Mouse (Mus musculus): ENCODE measurements around the gene Col20a1. TPM values are rescaled to one million over a fixed set of nuclear protein-coding genes. Genes with fewer than 3 reads are reported as not detected.
A peak's percentile ranks its signal among the peaks of the same experiment; 100 is the strongest.

The Col20a1 gene
- 0.12 and 0.35 TPM in 2 replicates for polyA plus RNA-seq (2015; fragmentation: Nextera tagmentation; extraction: Ambion mirVana)

DNA sequence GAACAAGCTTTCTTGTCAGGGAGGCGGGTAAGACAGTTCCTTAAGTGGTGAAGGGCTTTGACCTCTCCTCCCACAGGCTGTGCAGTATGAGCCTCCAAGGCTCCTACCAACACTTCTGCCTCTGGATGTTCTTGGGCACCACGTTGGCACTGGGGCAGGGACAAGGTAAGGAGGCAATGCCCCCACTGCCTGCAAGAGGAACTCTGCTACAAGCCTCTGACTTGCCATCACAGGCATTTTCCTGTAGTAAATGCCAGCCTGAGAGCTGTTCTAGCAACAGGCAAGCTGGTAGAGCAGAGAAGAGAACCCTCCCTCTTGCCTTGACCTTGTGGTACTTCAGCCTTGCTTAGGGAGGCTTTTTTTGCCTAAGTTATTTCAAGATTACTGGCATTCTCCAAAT lies at the start of gene Col20a1:
Gene Col20a1 (plus strand): TSS at position 87 of the 400 bp plus-strand sequence.
- Histone ChIP-seq H3K4me1 (replicated peaks) (peaks cover 19% of the 10 kb centered on the region), H3K4me2 (replicated peaks) (no peak within 1 kb of the TSS), H3K27me3 (no peaks in the 10 kb centered on the region), H3K9me3 (no peaks in the 10 kb centered on the region), H3K36me3 (peaks cover 31% of the 10 kb centered on the region), H3K4me3 (replicated peaks) (no peak within 1 kb of the TSS), H3K9ac (replicated peaks) (no peak within 1 kb of the TSS), H3K27ac (no peak within 1 kb of the TSS)
- WGBS: 62% methylated on average over 2 of the region's 2 CpGs
- no peak for ATAC-seq

DNA sequence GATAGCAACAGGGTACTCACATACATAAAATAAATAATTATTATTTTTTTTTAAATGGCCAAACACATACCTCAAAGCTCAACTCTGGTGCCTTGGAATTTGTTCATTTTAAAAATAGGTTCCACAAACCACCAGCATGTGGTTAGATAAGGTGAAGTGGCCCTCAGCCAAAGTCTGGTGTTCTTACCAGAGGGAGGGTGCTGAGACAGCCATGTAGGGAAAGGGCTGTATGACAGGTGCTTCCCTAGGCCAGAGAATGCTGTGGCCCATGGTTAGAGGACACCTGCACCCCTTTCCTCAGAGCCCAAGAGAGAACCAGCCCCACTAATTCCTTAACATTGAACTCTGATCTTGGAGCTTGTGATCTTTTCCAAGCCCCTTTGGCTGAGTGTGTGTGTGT lies 46.1 kb upstream of the Col20a1 start:
- H3K36me3 ChIP-seq: peaks cover 48% of the 10 kb centered on the region
- no peaks in the 10 kb centered on the region for H3K9me3 ChIP-seq
- H3K4me1 ChIP-seq (replicated peaks): no peaks in the 10 kb centered on the region
- no peak overlapping the region for H3K4me3 ChIP-seq (replicated peaks)
- H3K4me2 ChIP-seq (replicated peaks): no peak overlapping the region
- no peak overlapping the region for H3K9ac ChIP-seq (replicated peaks)
- no peaks in the 10 kb centered on the region for H3K27me3 ChIP-seq
- no peak overlapping the region for H3K27ac ChIP-seq
- no peak for ATAC-seq

DNA sequence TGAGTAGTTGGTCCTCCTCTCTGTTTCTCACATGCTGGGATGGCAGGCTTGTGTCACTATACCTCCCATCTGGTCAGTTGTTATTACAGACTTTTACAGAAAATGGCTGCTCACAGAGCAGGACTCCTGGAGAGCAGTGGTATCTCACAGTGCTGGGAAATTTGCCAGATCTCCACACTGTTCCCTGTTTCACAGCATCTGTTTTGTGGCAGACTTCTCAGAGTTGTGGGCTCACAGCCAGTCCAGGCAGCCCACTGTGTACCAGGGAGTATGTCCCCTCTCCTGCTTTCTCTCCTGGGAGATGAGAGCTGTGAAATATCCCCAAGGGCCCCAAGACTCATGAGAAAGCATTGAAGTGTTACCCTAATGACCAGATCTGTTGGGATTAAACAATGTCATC lies 44.5 kb upstream of the Col20a1 start:
- no peak overlapping the region for H3K4me3 ChIP-seq (replicated peaks)
- H3K9ac ChIP-seq (replicated peaks): no peak overlapping the region
- no peak overlapping the region for H3K4me2 ChIP-seq (replicated peaks)
- H3K36me3 ChIP-seq: peaks cover 36% of the 10 kb centered on the region
- no peak overlapping the region for H3K27ac ChIP-seq
- ATAC-seq: no peak
- H3K9me3 ChIP-seq: no peaks in the 10 kb centered on the region
- no peaks in the 10 kb centered on the region for H3K4me1 ChIP-seq (replicated peaks)
- H3K27me3 ChIP-seq: no peaks in the 10 kb centered on the region

DNA sequence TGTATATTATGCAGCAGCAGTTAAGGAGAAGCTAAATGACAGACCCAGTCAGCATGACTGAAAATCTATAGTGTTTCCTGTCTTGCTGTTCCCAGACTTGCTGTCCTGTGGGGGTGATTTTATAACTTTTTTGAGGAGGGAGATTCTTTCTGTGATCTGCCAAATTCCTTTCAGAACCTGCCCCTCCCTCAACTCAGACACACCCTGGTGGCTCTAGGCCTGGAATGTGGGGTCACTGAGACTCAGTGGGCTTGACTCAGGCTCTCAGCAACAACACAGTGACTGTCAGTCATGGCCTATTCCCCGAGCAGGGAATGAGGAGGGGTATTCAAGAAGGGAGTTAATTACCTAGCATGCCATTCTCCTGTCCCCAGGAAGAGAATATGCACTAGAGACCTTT lies 36.4 kb upstream of the Col20a1 start:
- Histone ChIP-seq H3K4me3 (replicated peaks) (no peak overlapping the region), H3K27ac (no peak overlapping the region), H3K36me3 (no peaks in the 10 kb centered on the region; the same call in none of the 2 replicates), H3K4me2 (replicated peaks) (no peak overlapping the region), H3K9me3 (no peaks in the 10 kb centered on the region), H3K9ac (replicated peaks) (no peak overlapping the region), H3K27me3 (no peaks in the 10 kb centered on the region), H3K4me1 (replicated peaks) (peaks cover 51% of the 10 kb centered on the region)
- no peak for ATAC-seq
- WGBS: 36% methylated on average over 1 of the region's 1 CpGs

DNA sequence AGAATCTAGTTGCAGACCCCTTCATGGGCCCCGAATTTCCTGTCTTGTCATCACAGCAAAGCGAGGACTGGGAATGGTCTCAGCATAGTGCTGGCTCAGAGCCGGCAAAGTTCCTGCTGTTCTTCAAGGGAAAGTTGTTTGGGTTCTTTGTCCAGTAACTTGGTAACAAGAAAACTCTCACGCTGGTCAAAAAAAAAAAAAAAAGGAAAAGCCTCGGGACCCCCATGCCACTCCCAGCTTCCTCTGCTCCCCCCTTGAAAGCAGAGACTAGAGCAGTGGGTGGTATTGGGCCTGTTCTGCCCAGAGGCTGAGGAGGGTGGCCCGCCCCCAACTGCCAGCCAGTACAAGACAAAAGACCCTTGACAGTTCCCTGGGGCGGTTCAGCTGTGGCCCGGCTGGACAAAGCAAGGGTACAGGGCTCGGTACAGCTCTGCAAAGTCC lies 33.6 kb upstream of the Col20a1 start:
- Histone ChIP-seq H3K4me1 (replicated peaks) (peaks cover 57% of the 10 kb centered on the region), H3K36me3 (no peaks in the 10 kb centered on the region; the same call in 1 of the 2 replicates), H3K9ac (replicated peaks) (peak overlapping the region; percentile 84), H3K4me2 (replicated peaks) (peak overlapping the region; percentile 70), H3K27ac (peak overlapping the region; percentile 97), H3K4me3 (replicated peaks) (peak overlapping the region; percentile 70), H3K27me3 (no peaks in the 10 kb centered on the region), H3K9me3 (no peaks in the 10 kb centered on the region)
- 3% methylated on average over 9 of the region's 9 CpGs for WGBS
- peak; percentile 40; the same call in 1 of the 2 replicates for ATAC-seq

DNA sequence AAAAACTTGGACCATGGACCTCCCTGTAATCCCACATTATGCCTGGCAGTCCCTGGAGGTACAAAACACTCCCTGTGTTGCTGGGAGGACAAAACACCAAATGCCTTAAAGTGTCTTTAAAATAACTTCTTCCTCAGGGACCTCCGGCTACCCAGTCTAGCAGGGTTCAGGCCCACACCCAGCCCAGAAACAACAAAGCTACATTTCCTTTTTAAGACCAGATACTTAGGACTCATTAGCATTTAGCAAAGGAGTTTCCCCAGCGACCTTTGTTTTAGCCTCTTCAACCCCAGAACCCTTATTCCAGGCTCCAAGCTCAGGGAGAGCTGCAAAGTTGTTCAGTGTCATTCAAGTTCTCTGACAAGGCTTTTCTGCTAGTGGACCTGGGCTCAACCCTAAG lies 32.7 kb upstream of the Col20a1 start:
- 4% methylated on average over 2 of the region's 2 CpGs for WGBS
- H3K36me3 ChIP-seq: no peaks in the 10 kb centered on the region
- peak overlapping the region; percentile 70 for H3K4me3 ChIP-seq (replicated peaks)
- ATAC-seq: no peak
- H3K9ac ChIP-seq (replicated peaks): peak overlapping the region; percentile 84
- H3K4me2 ChIP-seq (replicated peaks): peak overlapping the region; percentile 70
- H3K27ac ChIP-seq: peak overlapping the region; percentile 97
- no peaks in the 10 kb centered on the region for H3K9me3 ChIP-seq
- H3K27me3 ChIP-seq: no peaks in the 10 kb centered on the region
- peaks cover 57% of the 10 kb centered on the region for H3K4me1 ChIP-seq (replicated peaks)

DNA sequence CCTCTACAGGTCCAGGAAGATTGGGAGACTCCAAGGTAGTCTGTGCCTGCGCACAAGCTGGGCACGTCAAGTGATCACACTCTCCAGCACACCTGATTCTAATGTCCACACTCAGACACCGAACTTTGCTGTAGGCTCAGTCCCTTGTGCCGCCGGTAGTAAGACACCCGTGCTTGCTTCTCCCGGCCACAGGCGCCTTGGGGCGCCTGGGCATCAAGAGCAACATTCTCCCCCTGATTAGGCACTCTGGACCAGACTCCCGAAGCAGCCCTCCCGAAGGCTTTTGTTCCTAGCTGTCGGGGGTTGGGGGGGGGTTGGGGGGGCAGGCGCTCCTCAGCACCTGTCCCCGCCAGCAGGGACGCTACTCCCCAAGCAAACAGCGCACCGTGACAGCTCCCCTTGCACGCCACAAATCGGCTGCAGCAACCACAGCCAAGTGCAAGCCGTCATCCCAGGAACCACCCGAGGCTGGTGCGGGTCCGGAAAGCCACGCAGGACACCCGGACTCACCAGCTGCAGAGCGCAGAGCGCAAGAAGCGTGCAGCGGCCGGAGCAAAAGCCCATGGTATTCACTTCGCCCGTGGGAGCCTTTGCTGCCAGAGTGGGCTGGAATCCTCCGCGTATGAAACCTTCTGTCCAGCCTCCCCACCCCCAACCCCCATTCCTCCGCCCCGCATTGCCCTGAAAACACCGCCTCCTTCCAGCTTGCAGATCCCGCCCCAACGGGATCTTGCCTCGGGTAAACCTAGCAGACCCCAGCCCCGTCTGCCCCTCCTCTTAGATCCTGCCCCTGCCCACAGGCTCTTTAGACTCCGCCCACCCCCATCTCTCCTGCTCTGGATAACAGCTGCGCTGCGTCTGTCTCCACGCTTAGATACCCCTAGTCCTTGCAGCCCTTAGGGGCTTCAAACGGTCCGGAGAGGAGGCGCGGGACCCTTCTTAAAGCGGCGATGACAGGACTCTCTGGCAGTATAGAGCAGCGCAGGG lies 32.0 kb upstream of the Col20a1 start, which contains the start of gene Nkain4:
Gene Nkain4 (minus strand): TSS at position 639 of the 987 bp plus-strand sequence.
- ATAC-seq: peak; percentile 94
- H3K4me2 ChIP-seq (replicated peaks): peak within 1 kb of the TSS; percentile 70
- no peaks in the 10 kb centered on the region for H3K27me3 ChIP-seq
- peak within 1 kb of the TSS; percentile 84 for H3K9ac ChIP-seq (replicated peaks)
- H3K27ac ChIP-seq: peak within 1 kb of the TSS; percentile 97
- H3K9me3 ChIP-seq: no peaks in the 10 kb centered on the region
- no peaks in the 10 kb centered on the region for H3K36me3 ChIP-seq
- under 1% methylated on average over 52 of the region's 52 CpGs for WGBS
- H3K4me3 ChIP-seq (replicated peaks): peak within 1 kb of the TSS; percentile 70
- peaks cover 54% of the 10 kb centered on the region for H3K4me1 ChIP-seq (replicated peaks)

DNA sequence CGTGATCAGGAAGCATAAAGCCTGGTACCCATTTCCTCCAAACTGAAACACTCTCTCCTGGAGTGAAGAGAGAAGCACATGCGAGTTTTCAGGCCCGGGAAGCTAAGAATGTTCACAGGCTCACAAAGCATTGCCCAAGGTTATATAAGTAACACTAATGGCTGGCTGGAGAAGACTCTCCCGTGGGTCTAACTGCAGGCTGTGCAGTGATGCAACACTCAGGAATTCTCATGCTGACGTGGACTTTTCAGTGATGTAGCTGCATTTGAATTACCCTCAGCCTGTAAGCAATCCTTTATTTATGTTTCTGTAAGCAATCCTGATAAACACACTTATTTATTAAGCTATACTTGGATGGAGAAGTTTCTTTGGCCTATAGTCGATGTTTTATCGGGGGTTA lies 26.7 kb upstream of the Col20a1 start:
- WGBS: 76% methylated on average over 7 of the region's 7 CpGs
- Histone ChIP-seq H3K4me1 (replicated peaks) (peaks cover 14% of the 10 kb centered on the region), H3K9ac (replicated peaks) (no peak overlapping the region), H3K9me3 (no peaks in the 10 kb centered on the region), H3K27me3 (no peaks in the 10 kb centered on the region), H3K4me2 (replicated peaks) (no peak overlapping the region), H3K4me3 (replicated peaks) (no peak overlapping the region), H3K27ac (no peak overlapping the region), H3K36me3 (no peaks in the 10 kb centered on the region)
- no peak for ATAC-seq

DNA sequence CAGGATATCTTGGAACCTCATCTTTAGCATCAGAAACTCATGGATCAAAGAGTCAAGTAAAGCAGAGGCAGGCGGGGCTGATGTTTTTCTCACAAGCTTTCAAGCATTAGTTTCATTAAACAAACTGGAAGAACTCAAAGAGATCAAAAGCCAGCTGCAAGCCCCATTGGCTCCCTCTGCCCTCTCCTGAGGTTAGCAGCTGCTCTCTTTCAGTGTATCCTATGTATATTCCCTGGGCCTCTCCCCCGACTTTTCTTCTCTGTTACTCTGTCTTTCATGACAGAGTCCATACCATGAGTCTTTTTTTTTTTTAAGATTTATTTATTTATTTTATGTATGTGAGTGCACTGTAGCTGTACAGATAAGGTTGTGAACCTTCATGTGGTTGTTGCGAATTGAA lies 26.1 kb upstream of the Col20a1 start:
- Histone ChIP-seq H3K4me3 (replicated peaks) (no peak overlapping the region), H3K27ac (no peak overlapping the region), H3K9ac (replicated peaks) (no peak overlapping the region), H3K4me1 (replicated peaks) (peaks cover 9% of the 10 kb centered on the region), H3K4me2 (replicated peaks) (no peak overlapping the region), H3K27me3 (no peaks in the 10 kb centered on the region), H3K9me3 (no peaks in the 10 kb centered on the region), H3K36me3 (no peaks in the 10 kb centered on the region)
- WGBS: 79% methylated on average over 3 of the region's 3 CpGs
- ATAC-seq: no peak

DNA sequence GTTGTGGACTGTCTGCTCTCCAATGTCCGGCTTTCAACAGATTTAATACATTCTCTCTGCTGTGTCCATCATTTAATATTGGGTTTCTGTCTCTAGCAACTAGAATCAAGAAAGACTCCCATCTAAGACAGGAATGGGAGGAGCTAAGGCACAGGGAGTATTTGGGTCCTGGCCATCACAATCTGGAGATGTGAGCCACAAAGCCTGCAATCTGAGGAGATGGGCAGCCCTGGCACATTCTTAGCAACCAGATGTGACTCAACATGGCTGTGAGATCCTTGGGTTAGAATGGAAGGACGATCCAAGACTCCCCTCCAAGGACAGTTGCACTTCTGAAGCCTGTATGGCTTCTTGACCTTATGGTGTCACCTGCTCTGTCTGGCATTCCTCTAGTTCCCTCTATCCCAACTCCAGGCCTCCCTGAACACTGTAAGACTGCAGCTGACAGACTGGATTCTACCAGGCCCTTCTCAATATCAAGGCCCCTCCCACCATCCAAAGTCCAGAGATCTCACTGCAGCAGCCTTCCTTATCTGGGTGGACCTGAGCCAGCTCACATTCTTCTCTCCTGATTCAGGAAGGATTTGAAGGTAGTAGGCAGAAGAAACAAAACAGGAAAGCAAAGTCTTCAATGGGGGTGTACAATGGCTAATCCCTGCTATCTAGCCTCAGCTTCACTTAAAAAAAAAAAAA lies 23.6 kb upstream of the Col20a1 start:
- no peak for ATAC-seq
- H3K36me3 ChIP-seq: no peaks in the 10 kb centered on the region
- no peak overlapping the region for H3K27ac ChIP-seq
- H3K9ac ChIP-seq (replicated peaks): no peak overlapping the region
- peaks cover 15% of the 10 kb centered on the region for H3K4me1 ChIP-seq (replicated peaks)
- no peaks in the 10 kb centered on the region for H3K9me3 ChIP-seq
- H3K4me2 ChIP-seq (replicated peaks): no peak overlapping the region
- no peaks in the 10 kb centered on the region for H3K27me3 ChIP-seq
- H3K4me3 ChIP-seq (replicated peaks): no peak overlapping the region
- 77% methylated on average over 2 of the region's 2 CpGs for WGBS

DNA sequence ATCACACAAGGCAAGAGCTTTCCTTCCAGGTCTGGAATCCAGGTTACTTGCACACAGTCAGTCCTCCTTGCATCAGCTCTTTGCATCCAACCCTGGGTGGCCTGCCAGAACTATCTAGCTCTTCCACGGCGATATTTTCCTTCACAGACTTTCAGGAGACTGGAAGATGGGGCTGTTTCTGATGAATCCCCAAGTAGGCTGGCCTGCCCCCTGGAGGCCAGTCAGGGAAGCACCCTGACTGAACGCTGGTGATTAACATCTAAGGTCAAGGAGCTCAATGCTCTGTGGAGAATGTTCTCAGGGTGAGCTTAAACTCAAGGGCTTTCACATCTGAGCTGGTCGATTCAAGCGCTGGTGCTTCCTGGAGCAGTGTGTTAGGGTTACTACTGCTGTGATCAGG lies 22.4 kb upstream of the Col20a1 start:
- Histone ChIP-seq H3K36me3 (0 out of 2 replicates have a peak, but pooled peaks cover 2% of the 10 kb centered on the region), H3K4me2 (replicated peaks) (no peak overlapping the region), H3K27me3 (no peaks in the 10 kb centered on the region), H3K9ac (replicated peaks) (no peak overlapping the region), H3K4me3 (replicated peaks) (no peak overlapping the region), H3K4me1 (replicated peaks) (peaks cover 27% of the 10 kb centered on the region), H3K9me3 (no peaks in the 10 kb centered on the region), H3K27ac (no peak overlapping the region)
- no peak for ATAC-seq
- WGBS: 4% methylated on average over 5 of the region's 5 CpGs

Data from midbrain, embryonic 13.5 days (tissue).